Mouse (Mus musculus) retina, postnatal 7 days (tissue): ENCODE data around the gene Arhgap45.
A peak's percentile ranks its signal among the peaks of the same experiment; 100 is the strongest.

Experiments used
- DNase-seq: peaks from one replicate; pipeline ENCODE4 v3.0.0-alpha.2; 2012; ENCODE audit warnings: low read depth, low spot score

Gene Arhgap45

DNA sequence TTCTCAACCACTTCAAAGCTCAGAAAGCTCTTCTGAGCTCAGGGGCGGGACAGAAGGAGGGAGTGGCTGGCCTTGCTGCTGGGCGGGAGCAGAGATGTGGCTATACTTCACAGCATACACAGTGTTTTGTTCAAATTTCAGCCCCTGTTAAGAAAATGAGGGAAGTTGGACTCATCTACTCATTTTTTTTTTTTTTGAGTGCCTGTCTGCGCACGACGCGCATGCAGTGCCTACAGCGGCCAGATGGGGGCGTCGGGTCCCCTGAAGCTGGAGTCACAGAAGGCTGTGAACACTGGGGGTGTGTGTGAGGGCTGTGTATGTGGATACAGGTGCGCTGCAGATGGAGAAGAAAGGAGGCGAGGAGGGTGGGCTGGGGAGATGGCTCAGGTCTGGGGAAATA lies 29.5 kb upstream of the Arhgap45 start:
- DNase-seq, result peak; percentile 63

DNA sequence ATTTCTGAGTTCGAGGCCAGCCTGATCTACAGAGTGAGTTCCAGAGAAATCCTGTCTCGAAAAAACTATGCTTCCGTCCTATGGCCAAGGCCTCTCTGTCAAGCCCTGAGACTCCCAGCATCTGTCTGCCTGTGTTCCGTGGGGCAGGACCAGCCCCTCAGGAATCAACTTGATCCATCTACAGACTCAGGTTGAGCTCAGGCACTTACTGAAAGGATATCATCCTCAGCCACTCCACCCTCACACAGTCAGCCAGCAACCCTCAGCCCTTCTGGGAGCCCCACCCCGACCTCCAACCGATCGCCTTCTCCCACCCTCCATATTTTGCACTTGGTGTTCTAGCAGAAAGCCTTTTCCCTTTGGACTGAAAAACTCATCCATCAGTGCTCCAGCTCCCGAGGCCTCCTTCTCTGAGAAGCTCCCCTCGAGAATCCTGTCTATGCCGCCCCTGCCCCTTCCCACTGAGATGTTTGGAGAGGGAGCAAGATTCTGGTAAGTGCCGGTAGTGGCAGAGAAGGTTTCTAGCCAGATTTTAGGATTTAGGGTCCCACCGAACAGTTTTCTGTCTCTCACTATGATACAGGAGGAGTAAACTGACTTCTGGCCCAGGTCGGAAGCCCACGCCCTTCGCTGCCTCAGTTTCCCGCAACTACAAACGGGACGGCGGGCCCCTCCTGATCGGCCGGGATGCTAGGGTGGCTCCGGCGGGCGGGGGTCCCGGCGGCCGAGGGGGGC lies 28.5 kb upstream of the Arhgap45 start:
- DNase-seq, result no peak

DNA sequence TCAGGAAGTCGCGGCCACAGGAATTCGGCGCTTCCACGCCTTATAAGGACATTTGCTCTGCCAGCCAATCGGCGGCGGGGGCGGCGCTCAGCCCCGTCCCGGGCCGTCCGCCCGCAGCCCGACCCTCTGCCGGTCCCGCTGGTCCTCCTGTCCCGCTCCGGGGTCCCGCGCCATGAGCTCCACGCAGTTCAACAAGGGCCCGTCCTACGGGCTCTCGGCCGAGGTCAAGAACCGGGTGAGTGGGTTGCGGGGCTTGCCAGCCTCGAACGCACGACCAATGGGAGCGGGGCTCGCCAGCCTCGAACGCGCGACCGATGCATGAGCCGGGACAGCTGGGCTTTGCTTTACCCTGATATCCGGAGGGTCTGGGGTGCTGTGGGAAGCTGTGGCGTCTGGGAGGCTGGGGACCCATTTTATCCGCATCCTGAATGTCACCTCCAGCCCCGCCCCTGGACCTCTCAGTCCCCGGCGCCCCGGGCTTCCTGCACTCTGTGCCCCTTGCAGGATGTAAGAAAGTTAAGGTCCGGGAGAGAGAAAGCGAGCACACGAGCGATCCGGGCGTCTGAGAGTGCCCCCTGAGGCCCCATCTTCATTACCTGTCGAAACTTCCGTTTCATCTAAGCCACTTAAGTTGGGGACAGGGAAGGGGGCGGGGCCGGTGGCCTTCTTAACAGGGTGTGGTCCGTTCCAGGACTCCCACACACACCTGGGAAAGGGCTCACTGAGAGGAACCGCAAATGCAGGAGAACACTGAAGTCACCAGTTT lies 27.8 kb upstream of the Arhgap45 start, which contains the start of gene Cnn2:
TSS of gene Cnn2 (plus strand) at position 79 of the 766 bp plus-strand sequence.
- DNase-seq, result no peak

DNA sequence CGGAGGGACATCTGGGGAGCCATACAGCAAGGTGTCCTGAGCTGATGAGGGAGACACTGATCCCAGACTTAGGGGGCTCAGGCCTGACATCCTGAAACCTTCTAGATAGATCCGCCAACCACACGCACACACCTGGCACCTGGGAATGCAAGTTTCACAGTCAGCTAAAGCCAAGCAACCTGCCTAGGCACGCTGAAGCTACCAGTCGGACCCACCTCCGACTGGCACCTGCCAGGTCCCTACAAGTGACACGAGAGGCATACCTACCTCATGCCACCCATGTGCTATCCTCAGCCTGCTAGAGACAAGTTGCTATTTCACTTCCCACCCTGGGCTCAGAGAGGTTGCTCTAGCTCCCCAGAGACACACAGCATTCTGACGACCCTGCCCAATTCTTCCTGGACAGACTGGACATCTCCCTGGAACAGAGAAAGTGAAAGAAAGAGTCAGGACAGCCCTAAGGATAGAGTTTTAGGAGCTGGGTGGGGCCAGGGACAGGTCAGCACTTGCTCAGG lies 27.1 kb upstream of the Arhgap45 start:
- DNase-seq, result no peak

DNA sequence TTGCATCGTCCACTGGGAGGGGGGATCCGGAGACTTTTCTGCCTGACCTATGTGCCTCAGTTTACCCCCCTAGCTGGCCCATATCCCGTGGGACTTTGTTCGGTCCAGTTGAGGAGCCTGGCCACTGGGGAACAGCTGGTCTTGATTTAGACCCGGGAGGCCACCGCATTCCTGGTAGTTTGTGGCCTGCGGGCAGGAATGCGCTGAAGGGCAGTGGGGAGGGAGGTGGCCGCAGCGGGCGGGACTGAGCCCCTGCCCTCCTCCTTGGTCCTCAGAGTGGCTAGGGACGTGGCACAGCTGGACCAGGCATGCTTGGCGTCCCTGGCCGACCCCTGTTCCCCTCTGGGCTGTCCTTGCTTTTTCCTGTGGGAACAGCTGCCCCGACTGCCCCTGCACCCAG lies 26.6 kb upstream of the Arhgap45 start:
- no peak for DNase-seq

DNA sequence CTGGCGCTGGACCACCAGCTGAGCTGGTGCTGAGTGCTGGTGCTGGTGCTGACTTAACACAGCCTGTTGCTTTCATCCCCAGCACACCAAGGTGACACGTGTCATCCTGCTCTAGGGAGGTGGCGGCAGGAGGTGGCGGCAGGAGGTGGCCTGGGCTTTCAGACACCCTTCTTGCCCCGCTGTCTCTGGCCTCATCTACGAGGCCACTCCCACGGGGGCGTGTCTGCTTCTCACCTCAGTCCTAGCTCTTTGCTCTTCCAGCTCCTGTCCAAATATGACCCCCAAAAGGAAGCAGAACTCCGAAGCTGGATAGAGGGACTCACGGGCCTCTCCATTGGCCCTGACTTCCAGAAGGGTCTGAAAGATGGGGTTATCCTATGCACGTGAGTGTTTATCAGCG lies 25.4 kb upstream of the Arhgap45 start:
- no peak for DNase-seq

DNA sequence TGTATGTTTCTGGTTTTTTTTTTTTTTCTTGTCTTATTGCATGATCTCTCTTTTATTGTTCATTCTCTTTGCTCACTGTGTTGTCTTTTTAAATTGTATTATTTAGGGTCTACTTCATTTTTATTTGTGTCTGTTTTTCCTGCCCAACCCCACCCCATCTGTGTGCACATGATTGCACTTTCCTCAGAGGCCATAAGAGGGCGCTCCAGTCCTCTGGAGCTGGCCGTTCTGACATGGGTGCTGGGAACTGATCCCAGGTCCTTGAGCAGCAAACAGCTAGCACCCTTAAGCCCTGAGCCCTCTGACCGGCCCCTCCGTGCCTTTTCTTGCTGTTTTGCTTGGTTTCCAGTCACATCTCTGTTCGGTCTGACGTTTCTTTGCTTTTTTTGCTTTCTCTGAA lies 24.9 kb upstream of the Arhgap45 start:
- no peak for DNase-seq

DNA sequence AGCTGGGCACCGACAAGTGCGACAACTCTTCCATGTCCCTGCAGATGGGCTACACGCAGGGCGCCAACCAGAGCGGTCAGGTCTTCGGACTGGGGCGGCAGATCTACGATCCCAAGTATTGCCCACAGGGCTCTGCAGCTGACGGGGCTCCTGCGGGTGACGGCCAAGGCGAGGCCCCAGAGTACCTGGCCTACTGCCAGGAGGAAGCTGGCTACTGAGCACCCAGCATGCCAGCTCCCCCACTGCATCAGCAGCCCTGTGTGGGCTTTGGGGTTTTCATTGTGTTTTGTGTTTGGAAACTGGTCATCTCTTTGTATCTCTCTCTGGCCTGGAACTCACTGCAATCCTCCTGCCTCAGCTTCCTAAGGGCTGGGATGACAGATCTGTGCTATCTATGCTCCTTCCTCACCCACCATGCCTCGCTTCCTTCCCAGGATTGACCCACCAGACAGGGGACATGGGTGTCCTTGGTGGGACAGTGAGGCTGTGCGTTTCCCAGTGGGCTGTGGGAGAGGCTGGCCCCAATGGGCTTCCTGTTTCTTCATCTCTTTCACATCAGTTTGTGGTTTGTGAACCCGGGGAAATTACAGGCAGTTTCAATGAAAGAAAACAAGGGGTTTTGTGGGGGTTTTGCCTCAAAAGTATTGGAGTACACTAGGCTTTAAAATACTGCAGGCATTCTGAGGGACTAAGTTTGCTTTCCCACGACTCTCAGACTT lies 21.9 kb upstream of the Arhgap45 start:
- DNase-seq, result no peak

DNA sequence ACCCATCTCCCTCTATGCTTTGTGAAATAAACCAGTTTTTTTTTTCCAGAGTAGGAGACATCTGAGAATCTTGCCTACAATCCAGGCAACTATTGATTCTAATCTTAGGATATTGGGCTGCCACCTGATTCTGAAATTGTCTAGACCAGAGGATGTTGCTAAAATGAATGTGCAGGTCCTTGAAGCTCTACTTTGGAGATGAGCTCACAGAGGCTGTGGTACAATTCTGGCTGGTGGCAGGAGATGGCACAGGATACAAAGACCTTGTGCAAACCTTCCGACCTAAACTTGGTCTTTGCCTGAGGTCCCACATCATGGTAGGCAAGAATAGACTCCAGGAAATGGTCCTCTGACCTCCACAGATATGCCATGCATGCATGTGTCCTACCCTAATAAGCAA lies 20.8 kb upstream of the Arhgap45 start:
- DNase-seq, result no peak

DNA sequence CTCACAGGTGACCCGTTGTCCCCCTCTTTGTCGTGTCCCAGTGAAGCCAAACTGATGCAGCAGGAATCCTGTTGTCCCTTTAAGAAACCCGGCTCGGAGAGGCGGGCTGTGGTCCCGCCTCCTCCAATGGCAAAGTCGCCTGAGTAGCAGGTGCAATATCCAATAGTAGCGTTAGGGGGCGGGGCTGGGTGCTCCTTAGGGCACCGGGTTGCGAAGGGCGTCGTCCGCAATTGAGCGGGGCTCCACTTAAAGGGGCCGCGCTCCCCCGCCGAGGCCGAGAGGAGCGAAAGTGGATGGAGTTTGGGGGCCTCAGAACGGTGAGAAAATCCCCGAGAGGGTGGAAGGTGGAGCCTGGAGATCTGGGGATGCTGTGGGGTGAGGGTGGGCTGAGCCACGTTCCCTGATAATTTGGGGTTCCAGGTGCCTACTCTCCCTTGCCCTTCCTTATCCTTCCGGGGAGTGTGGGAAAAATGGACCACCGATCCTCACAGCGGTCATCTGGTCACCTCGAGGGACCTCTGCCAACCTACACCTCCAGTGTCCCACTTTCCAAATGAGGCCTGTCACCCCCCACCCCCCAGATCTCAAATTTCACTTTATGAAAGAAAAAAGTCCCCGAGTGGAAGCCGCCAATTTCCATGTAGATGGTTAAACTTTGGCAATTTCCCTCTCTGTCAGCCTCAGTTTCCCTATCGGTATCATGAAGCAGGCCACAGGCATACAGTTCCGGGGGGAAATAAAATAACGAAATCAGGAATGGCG lies 20.0 kb upstream of the Arhgap45 start, which contains the start of gene Abca7:
TSS of gene Abca7 (plus strand) at position 223 of the 762 bp plus-strand sequence.
- DNase-seq, result peak; percentile 94

DNA sequence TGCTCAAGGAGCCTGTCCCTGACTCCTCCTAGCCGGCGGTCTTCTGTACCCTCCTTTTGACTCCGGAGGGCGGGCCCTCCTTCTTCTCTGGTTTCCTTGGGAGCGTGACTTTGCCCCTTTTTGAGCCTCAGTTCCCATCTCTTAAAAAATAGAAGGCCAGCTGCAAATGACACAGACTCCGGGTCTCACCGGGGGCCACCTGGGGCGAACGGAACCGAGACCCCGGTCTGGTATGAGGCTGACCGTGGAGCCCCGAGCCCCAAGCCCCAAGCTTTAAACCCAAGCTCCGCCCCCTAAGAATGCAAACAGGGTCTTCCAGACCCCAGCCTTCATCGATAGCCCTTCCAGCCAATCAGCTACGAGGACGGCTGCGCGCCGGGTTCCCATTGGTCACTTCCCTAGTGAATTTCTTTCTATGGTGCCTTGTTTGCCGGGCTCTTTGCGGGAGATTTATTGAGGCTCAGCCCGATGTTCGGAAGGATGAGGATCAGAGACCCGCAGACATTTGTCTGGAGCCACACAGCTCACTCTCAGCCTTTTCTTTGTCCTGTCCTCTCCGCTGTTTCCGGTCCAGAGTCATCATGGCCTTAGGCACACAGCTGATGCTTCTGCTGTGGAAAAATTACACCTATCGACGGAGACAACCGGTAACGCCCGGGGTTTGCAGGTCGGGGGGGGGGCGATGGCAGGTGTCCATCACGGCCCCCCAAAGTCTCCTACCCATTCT lies 19.3 kb upstream of the Arhgap45 start:
- peak; percentile 43 for DNase-seq

DNA sequence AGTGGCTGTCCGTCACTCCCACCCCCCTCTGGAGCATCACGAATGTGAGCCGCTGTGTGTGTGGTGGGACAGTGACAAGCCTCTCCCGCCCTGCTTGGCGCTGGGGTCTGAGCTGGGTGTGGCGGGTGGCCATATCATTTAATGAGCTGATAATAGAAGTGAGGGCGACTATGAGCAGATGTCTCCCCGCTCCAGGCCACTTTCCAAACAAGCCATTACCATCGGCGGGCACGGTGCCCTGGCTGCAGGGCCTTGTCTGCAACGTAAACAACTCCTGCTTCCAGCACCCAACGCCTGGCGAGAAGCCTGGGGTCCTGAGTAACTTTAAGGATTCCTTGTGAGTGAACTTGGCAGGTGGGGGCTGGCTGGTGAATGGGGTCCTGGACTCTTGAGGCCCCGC lies 18.6 kb upstream of the Arhgap45 start:
- no peak for DNase-seq

DNA sequence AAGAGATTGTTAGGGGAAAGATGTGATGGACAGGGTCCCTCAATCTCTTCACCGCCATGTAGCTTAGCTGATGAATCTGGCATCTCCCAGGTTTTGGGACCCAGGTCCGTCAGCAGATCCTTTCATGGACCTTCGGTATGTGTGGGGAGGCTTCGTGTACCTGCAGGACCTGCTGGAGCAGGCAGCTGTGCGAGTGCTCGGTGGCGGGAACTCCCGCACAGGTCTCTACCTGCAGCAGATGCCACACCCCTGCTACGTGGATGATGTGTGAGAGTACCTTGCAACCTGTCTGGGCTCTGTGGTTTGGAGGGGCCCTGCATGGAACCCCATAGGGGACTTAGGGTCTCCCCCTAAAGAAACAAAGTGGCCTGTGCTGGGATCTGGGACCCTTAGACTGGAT lies 14.5 kb upstream of the Arhgap45 start:
- no peak for DNase-seq

DNA sequence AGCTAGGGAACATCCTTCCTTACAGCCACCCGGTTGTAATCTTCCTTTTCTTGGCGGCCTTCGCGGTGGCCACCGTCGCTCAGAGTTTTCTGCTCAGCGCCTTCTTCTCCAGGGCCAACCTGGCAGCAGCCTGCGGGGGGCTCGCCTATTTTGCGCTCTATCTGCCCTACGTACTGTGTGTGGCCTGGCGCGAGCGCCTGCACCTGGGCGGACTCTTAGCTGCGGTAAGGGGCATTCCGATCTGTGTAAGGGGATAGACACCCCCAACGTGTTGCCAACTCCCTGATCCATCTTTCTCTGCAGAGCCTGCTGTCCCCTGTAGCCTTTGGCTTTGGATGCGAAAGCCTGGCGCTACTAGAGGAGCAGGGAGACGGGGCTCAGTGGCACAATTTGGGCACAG lies 13.6 kb upstream of the Arhgap45 start:
- no peak for DNase-seq

DNA sequence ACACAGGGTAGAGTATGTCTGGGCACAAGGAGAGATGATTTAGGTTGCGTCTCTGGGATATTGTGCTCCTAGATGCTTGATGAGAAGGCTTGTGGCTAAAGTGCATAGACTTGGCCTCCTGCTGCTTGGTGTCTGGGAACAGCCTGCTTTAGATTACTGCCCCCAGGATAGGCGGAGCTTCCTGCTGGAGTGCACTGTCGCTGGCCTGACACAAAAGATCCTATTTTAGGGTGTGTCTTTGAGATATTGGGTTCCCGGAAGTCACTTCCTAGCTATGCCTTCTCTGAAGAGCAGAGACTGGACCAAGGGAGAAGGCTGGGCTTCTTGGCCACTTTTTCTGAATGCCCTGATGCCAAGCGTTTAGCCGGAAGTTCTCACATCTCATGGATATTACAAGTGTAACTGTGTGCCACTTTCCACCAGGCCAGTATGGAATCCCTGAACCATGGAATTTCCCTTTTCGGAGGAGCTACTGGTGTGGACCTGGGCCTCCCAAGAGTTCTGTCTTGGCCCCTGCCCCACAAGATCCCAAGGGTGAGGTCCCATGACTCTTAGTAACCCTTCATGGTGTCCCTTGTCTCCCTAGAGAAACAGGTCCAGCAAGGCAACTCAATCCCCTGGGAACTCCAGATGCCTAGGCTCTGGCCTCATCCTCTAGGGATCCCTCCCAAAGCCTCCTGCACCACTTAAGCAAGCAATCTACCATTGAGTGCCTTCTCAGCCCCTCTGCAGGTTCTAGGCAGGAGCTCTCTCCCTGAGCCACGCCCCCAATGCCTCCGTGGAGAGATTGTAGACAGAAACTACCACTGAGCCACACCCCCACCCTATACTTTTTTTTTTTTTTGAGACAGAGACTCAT lies 12.8 kb upstream of the Arhgap45 start:
- no peak for DNase-seq

DNA sequence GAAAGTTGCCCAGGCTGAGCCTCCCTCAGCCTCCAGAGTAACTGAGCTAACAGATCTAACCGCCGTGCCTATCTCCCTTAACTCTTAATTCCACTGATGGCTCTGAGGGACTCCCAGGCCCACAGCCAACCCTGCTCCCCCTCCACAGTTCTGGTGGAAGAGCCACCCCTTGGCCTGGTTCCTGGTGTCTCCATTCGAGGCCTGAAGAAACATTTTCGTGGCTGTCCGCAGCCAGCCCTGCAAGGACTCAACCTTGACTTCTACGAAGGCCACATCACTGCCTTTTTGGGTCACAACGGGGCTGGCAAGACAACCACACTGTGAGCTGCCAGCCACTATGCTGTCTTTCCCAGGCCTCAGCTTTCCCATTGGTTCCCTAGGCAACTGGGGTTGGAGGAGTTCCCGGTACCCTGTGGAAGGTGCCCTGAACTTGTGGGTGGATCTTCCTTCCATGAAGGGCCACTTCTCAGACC lies 12.2 kb upstream of the Arhgap45 start:
- no peak for DNase-seq

DNA sequence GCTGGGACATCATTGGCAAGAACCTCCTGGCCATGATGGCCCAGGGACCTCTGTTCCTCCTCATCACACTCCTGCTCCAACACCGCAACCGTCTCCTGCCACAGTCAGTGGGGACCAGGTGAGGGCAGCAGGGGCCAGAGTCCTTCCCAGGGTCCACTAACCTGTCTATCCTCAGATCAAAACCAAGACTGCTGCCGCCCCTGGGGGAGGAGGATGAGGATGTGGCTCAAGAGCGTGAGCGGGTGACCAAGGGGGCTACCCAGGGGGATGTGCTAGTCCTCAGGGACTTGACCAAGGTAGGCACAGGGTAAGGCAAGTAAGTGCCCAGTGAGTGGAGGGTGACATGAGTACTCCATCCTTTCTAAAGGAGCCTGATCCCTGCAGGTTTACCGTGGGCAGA lies 4.7 kb upstream of the Arhgap45 start:
- no peak for DNase-seq

DNA sequence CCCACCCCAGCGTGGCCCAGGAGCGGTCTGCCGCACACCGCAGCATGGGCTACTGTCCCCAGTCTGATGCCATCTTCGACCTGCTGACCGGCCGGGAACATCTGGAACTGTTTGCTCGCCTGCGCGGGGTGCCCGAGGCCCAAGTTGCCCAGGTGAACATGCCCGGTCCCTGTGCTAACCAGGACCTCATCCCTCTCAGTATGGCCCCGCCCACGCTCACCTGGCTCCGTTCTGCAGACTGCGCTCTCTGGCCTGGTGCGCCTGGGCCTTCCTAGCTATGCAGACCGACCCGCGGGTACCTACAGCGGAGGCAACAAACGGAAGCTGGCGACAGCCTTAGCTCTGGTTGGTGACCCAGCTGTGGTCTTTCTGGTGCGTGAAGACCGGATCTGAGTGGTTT lies 2.8 kb upstream of the Arhgap45 start:
- no peak for DNase-seq

DNA sequence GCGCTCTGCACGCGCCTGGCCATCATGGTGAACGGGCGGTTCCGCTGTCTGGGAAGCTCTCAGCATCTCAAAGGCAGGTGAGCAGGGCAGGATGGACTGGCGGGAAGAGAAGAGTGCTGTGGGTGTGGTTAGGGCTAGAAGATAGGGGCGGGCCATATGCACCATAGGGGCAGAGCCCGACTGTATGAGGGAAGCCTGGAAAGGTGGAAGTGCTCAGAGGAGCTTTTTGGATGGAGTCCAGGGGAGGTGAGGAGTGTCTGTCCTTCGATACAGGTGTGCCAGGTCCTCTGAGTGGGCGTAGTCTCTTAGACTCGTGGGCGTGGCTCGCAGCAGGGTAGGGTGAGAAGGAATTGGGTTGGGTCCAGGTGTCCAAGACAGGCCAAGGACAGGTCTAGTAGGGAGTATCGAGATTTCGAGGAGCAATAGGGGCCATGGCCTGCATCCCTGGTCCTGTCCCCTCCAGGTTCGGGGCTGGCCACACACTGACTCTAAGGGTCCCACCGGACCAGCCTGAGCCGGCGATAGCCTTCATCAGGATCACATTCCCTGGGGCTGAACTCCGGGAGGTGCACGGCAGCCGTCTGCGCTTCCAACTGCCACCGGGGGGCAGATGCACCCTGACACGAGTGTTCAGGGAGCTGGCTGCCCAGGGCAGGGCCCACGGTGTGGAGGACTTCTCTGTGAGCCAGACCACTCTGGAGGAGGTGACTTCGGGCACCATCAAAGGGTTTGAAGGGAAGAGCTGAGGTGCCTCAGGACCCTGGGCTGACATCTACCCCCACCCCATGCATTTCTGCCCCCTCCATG lies 1.8 kb upstream of the Arhgap45 start:
- DNase-seq, result no peak
